Mouse (Mus musculus) bone marrow, adult 2 months (tissue): Measurements from ENCODE around the gene Nkpd1. TPM values are rescaled to one million over a fixed set of nuclear protein-coding genes. Genes with fewer than 3 reads are reported as not detected.

Source experiments
- H3K27ac ChIP-seq: fragments of 200-500 bp; 2 replicates; pipeline ENCODE4 v1.5.1; 2012; ENCODE audit warnings: low read depth, mild to moderate bottlenecking, control low read depth, inconsistent platforms, low read length; ENCODE audit not compliant: control insufficient read depth, poor library complexity, insufficient read depth
- H3K4me1 ChIP-seq: fragments of 200-500 bp; 2 replicates; pipeline ENCODE4 v1.6.1; 2011; ENCODE audit warnings: low read length; ENCODE audit not compliant: control insufficient read depth, insufficient read depth
- H3K4me3 ChIP-seq: fragments of 200-500 bp; replicated peaks from 2 replicates; pipeline ENCODE3; 2011; ENCODE audit warnings: mild to moderate bottlenecking, low read depth, low read length, control low read depth; ENCODE audit not compliant: control insufficient read depth
- CTCF ChIP-seq: fragments of 200-500 bp; IDR thresholded peaks from 2 replicates; pipeline ENCODE4 v1.5.1; 2011; ENCODE audit warnings: low read length, control low read depth; ENCODE audit not compliant: control insufficient read depth, insufficient read depth
- POLR2A ChIP-seq: fragments of 200-500 bp; IDR thresholded peaks from 2 replicates; pipeline ENCODE4 v1.6.1; 2011; ENCODE audit warnings: low read depth, mild to moderate bottlenecking, control low read depth, low read length, borderline replicate concordance; ENCODE audit not compliant: control insufficient read depth
- WGBS: fragments of 180-500 bp; shearing (Covaris S2); methylation state at CpG from one replicate; pipeline ENCODE4 v1.1.7; 2018; 5-methylcytosine and 5-hydroxymethylcytosine counted together
- polyA plus RNA-seq: library from polyadenylated mRNA; stranded (reverse); fragments of >200 nt; gene quantifications from 2 replicates; pipeline ENCODE4 v1.2.4, GENCODE M21; 2011; ENCODE audit warnings: low replicate concordance; ENCODE audit not compliant: missing spikeins, insufficient read depth, insufficient read length

Gene Nkpd1
- polyA plus RNA-seq, 1 experiment, result not detected

DNA sequence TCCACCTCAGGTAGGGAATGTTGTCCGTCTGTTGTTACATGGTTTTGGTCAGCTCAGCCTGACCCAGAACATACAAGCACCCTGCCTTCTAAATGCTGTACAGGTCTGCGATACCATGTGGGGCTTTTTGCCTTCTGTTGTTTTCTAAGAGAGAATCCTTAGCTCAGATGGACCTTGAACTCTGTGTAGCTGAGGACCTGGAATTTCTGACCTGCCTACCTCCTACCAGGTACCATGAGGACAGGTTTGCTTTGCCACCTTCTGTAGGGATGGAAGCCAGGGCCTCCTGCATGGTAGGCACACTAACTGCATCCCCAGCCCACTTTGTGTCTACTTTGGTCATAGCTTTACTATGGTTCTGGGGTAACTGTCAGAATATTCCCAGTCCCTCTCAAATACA, 48.2 kb downstream of the Nkpd1 start:
- Histone ChIP-seq H3K4me1 (peaks cover 3% of the 10 kb centered on the region; the same call in 1 of the 2 replicates), H3K4me3 (no peak overlapping the region), H3K27ac (no peak overlapping the region)
- TF ChIP-seq CTCF, result no peak
- TF ChIP-seq POLR2A, result no peak
- 95% methylated on average over 2 of the region's 2 CpGs for WGBS

DNA sequence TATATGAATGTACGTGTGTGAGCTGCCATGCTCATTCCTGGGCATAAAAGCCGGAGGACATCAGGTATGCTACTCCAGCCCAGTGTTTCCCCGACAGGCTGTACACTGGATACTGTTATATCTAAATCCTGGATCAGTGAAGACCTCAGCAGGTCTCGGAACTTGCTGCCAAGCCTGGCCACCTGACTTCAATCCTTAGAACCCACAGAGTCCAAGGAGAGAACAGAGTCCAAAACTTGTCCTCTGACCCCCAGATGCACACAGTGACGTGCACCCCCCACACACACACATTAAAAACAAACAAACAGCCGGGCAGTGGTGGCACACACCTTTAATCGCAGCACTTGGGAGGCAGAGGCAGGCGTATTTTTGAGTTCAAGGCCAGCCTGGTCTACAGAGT, 49.8 kb downstream of the Nkpd1 start:
- no peak overlapping the region for H3K27ac ChIP-seq
- peaks cover 3% of the 10 kb centered on the region; the same call in 1 of the 2 replicates for H3K4me1 ChIP-seq
- WGBS, result 93% methylated on average over 8 of the region's 8 CpGs
- H3K4me3 ChIP-seq, result no peak overlapping the region
- TF ChIP-seq POLR2A (no peak), CTCF (no peak)

DNA sequence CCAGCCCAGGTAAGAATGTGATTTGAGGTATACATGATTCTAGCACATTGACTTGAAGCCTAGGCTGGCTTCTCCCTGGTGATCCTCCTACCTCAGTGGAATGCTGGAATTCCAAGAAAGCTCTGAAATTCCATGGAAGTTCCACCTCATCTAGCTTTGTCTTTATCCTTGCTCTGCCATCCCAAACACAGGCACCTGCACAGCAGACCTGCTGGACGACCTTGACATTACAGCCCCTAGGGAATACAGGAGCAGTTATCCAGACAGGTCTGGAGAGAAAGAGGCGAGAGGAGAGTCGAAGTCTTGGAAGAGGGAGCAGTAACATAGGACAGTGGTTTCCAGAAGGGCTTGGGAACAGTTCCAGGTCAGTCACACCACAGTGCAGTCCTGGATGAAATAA, 52.0 kb downstream of the Nkpd1 start:
- Histone ChIP-seq H3K27ac (no peak overlapping the region), H3K4me3 (no peak overlapping the region), H3K4me1 (peaks cover 2% of the 10 kb centered on the region; the same call in 1 of the 2 replicates)
- no peak for TF ChIP-seq CTCF
- TF ChIP-seq POLR2A, result no peak
- 89% methylated on average over 3 of the region's 3 CpGs for WGBS

DNA sequence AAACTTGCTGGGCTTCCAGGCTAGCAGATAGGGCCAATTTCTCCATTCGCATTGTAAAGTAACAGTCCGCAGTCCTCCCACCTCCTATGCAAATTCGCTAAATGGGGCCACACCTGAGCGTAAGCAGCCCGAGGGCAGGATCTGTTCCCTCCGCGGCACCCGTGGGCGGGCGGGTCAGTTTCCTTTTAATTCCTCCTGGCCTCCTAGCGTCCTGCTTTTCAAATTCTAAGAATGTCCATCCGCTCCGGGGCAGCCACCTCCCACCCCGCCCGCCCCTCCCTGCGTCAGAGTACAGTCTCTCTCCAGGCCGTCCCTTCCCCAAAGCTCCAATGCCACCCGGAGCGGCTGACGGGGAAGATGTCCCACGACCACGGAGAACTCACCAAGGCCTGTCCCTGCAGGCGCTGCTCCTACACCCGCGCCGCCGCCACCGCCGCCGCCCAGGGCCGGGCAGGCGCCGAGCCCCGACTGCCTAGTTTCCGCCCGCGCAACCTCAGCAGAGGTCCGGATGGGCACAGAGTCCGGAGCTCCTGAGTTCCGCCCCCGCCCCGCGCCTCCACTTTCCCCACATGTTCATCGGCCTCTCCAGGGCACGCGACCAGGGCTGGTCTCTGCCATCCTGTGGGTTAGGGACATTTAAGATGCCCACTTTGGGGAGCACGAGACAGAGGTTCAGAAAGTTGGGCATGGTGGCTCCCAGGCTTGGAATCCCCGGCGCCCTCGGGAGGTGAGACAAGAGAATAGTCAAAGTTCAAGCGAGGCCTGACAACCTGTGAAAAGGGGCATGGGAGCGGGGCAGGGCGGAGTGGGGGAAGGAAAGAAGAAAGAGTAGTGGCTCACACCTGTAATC, 55.5 kb downstream of the Nkpd1 start:
- under 1% methylated on average over 53 of the region's 53 CpGs for WGBS
- TF ChIP-seq POLR2A, result peak; percentile 77; the same call in 1 of the 2 replicates
- TF ChIP-seq CTCF, result no peak; the same call in 1 of the 2 replicates
- Histone ChIP-seq H3K4me3 (peak overlapping the region; percentile 89), H3K4me1 (peaks cover 4% of the 10 kb centered on the region), H3K27ac (peak overlapping the region; percentile 90)

DNA sequence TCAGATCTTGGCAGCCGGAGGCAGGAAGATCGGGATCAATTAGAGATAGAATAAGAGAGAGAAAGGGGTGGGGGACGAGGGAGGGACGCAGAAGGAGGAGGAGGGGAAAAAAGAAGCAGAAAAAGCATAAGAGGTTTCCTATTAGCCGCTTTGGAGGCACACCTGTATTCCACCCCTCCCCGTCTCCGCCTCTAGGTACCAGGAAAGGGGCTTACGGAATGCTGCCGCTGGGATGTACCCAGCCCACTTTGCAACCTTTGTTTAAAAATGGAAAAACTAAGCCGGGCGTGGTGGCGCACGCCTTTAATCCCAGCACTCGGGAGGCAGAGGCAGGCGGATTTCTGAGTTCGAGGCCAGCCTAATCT, 56.1 kb downstream of the Nkpd1 start:
- 26% methylated on average over 16 of the region's 16 CpGs for WGBS
- peaks cover 4% of the 10 kb centered on the region for H3K4me1 ChIP-seq

More for the DNA sequence above, 56.1 kb downstream of the Nkpd1 start:
- TF ChIP-seq CTCF, result no peak
- no peak for TF ChIP-seq POLR2A
- H3K27ac ChIP-seq, result peak overlapping the region; percentile 90; the same call in 1 of the 2 replicates
- peak overlapping the region; percentile 89 for H3K4me3 ChIP-seq

Other genes with a start within 250 kb of the Nkpd1 start
- 83.3 and 135 TPM in 2 replicates for gene Vasp, start 246.0 kb upstream of the Nkpd1 start, polyA plus RNA-seq
- gene Ppm1n, start 237.8 kb upstream of the Nkpd1 start, polyA plus RNA-seq, result 3.6 TPM in 1 of 2 replicates, not detected in the other
- 0.92 and 2.3 TPM in 2 replicates for gene Rtn2, start 235.2 kb upstream of the Nkpd1 start, polyA plus RNA-seq
- 0.50 and 1.1 TPM in 2 replicates for gene Fosb, start 207.8 kb upstream of the Nkpd1 start, polyA plus RNA-seq
- 19.2 and 31.3 TPM in 2 replicates for gene Ercc1, start 173.1 kb upstream of the Nkpd1 start, polyA plus RNA-seq
- 11.7 and 13.7 TPM in 2 replicates for gene Cd3eap, start 158.4 kb upstream of the Nkpd1 start, polyA plus RNA-seq
- gene Ppp1r13l, start 158.1 kb upstream of the Nkpd1 start, polyA plus RNA-seq, result 1.7 and 4.0 TPM in 2 replicates
- gene Ercc2, start 135.8 kb upstream of the Nkpd1 start, polyA plus RNA-seq, result 17.9 and 31.9 TPM in 2 replicates
- gene Klc3, start 113.7 kb upstream of the Nkpd1 start, polyA plus RNA-seq, result 1.6 and 1.9 TPM in 2 replicates
- 25.1 and 31.8 TPM in 2 replicates for gene Ckm, start 113.1 kb upstream of the Nkpd1 start, polyA plus RNA-seq
- gene Mark4, start 59.0 kb upstream of the Nkpd1 start, polyA plus RNA-seq, result 10.1 and 14.6 TPM in 2 replicates
- 4.2 and 10.3 TPM in 2 replicates for gene Exoc3l2, start 54.5 kb upstream of the Nkpd1 start, polyA plus RNA-seq
- gene Bloc1s3, start 9.5 kb upstream of the Nkpd1 start, polyA plus RNA-seq, result 4.4 and 8.0 TPM in 2 replicates
- 12.4 and 12.7 TPM in 2 replicates for gene Trappc6a, start 9.4 kb upstream of the Nkpd1 start, polyA plus RNA-seq
- gene Ppp1r37, start 45.2 kb downstream of the Nkpd1 start, polyA plus RNA-seq, result 71.6 and 93.5 TPM in 2 replicates
- 2.8 and 3.0 TPM in 2 replicates for gene Zfp296, start 59.4 kb downstream of the Nkpd1 start, polyA plus RNA-seq
- gene Gemin7, start 59.8 kb downstream of the Nkpd1 start, polyA plus RNA-seq, result 52.9 and 74.3 TPM in 2 replicates
- gene Clasrp, start 86.6 kb downstream of the Nkpd1 start, polyA plus RNA-seq, result 64.7 and 98.2 TPM in 2 replicates
- gene Relb, start 111.6 kb downstream of the Nkpd1 start, polyA plus RNA-seq, result 6.4 and 12.0 TPM in 2 replicates
- gene Clptm1, start 147.2 kb downstream of the Nkpd1 start, polyA plus RNA-seq, result 18.1 and 31.2 TPM in 2 replicates
- 13.2 TPM in 1 of 2 replicates, not detected in the other for gene Apoc2, start 160.1 kb downstream of the Nkpd1 start, polyA plus RNA-seq
- 7.6 TPM in 1 of 2 replicates, not detected in the other for gene Gm44805, start 163.6 kb downstream of the Nkpd1 start, polyA plus RNA-seq
- 3.6 and 18.7 TPM in 2 replicates for gene Apoc4, start 163.6 kb downstream of the Nkpd1 start, polyA plus RNA-seq
- 48.3 and 137 TPM in 2 replicates for gene Apoc1, start 174.8 kb downstream of the Nkpd1 start, polyA plus RNA-seq
- 205 and 422 TPM in 2 replicates for gene Apoe, start 181.3 kb downstream of the Nkpd1 start, polyA plus RNA-seq
- gene Tomm40, start 197.6 kb downstream of the Nkpd1 start, polyA plus RNA-seq, result 19.2 and 19.3 TPM in 2 replicates
- gene Nectin2, start 232.6 kb downstream of the Nkpd1 start, polyA plus RNA-seq, result 1.9 and 4.7 TPM in 2 replicates